Mouse (Mus musculus): Measurements from ENCODE around the gene Ephb2. TPM values are rescaled to one million over a fixed set of nuclear protein-coding genes. Genes with fewer than 3 reads are reported as not detected.
A peak's percentile ranks its signal among the peaks of the same experiment; 100 is the strongest.

Gene Ephb2
- total RNA-seq, 4 experiments from 2014 or later = 13.2 to 15.0 (median 14.0) TPM

DNA sequence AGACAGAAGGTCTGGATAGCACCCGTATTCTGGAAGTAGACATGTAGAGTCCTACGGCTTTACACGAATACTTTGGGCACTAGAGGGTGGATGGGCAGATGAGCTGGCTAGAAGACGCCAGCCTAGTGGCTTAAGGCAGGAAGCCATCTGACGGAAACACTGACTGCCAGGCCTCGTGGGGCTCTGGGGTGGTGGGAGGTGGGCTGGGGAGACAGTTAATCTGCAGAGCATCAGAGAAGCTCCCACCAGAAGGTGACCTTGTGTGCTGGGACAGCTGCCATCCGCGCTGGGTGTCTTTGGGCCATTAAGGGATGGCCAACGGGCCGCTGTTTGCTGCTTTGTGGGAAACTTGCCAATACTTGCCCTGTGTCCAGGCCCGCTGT, 183.3 kb downstream of the Ephb2 start:
- no peak for DNase-seq (ENCODE audit: low spot score in 2 of 2)

DNA sequence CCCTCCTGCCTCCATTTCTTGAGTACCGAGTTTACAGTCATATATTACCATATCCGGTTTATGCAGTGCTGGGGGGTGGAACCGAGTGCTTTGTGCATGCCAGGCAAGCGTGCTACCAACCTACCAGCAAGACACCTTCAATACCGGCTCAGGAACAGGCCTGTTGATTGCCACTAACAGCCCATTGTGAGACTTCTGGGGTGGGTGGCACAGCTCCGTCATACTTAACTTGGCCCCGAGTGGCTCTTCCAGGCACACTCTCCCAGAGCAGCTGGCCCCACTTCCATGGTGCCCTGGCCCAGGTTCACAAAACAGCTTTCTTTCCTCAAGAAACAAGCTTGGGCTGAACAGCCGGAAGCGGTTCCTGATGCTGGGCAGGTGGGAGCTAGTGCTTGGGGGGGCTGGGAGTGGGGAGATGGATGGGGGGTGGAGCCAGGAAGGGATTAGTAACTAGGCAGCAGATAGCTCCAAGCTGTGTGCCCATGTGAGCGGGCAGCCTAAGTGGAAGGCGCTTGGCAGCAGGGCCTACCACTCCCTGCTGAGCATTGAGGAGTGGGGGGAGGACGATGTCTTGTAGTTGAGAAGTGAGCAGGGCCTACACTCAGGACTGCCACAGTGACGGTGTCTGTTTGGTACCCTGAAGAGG, 183.8 kb downstream of the Ephb2 start:
- DNase-seq (ENCODE audit: low spot score in 2 of 2) = no peak

DNA sequence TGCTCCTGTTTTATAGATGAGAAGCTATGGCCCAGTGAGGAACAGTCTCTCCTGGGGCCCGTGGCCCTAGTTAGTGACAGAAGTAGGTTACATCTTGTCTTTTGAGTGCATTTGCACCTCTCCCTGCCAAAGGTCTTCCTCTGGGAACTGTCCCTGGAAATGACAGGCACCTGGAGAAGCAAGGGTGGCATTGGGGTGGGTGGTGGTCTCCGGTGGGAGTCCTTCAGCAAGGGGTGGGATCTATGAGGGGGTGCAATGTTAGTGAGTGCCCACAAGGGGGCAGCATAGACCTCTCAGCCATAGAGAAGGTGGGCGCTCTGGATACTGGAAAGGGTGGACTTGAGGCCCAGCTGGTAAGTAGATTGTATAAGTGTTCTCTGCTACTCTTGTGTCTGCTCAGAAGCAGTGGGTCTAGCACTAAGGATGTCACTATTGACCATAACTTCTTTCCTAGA, 184.4 kb downstream of the Ephb2 start:
- DNase-seq (ENCODE audit: low spot score in 2 of 2) = no peak

DNA sequence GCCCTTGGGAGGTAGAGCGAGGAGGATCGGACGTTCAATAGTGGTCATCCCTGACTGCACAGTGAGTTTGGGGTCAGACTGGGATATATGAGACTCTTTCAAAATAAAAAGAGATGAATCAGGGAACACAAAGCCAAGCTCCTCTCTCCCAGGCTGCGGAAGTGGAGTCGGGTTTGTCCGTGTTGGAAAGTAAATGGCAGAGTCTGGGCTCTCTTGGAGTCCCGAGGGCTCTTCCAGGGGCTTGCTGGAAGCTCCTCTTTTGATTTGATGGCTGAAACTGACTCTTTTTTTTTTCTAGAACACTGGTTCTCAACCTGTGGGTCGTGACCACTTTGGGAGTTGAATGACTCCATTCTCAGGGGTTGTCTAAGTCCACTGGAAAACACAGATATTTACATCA, 185.5 kb downstream of the Ephb2 start:
- DNase-seq (ENCODE audit: low spot score in 2 of 2) = no peak

DNA sequence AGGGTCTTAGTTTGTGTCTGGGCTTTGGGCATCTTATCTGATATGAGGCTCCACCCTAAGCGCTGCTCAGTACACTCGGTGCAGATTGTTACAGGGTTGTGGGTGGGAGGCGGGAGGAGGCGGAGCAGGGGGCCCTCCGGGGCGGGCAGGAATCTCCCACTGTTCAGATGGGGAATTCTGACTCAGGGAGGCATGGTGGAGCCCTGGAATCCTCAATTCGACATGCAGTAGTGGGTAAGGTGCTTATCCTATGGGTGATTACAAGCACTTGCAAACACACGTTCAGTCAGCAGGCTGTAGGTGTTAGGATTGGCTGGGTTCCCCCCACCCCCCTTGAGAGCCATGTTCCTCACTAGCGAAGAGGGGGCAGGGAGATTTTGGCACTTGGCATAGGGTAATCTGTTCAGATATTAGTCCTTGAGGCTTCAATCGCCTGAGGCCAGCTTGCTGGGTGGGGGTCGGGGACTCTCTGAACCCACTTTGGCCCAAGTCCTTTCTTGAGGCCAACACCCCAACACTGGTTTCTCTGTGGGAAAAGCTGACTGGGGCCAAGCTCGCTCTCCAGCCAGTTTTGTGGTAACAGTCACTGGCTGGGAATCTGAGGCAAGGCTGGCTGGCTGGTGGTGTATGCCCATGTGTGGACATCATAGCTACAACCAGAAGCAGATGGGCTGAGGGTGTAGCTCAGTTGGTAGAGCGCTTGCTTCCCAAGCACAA, 186.2 kb downstream of the Ephb2 start:
- no peak for DNase-seq (ENCODE audit: low spot score in 2 of 2)

DNA sequence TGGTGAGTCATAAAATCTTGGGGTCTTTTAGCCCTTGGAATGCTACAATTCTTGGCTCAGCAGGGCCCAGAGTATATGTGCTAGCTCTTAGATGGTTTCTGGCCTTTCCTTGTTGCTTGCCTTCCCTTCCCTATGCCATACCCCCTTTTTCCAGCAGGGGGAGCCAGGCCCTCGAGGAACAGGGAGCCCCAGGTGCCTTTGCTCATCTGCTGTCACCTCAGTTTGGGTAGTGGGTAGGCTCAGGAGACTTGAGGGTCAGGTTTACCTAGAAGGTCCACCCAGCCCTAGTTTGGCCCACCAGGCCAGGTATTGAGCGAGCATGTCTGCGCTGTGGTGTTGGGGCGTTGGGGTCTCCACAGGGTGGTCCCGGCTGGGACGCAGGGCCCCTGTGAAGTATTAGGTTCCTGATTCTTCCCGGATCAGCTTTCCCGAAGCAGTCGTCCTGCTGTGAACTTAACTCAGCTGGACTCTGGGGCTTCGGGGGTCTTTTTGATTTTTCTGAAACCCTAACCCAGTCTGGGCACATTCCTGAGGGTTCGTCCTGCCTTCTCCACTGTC, 186.8 kb downstream of the Ephb2 start:
- peak; percentile 47 to 89 for DNase-seq (ENCODE audit: low spot score in 2 of 2)

DNA sequence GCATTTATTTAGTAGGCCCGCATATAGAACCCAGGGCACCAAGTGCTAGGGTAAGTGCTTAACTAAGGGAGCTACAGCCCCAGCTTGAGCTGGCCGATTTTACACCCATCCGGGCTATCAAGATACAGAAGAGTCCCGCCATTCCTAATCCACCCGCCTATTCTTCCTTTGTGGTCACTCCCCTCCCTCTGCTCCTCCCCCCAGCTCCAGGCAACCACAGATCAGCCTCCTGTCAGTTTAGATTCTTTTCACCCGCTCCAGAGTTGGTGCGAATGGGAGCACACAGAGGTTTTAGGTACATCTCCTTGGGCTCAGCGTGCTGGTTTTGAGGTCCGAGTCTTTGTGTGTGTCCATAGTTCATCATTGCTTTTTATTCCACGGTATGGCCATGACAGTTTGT, 196.9 kb downstream of the Ephb2 start:
- no peak for DNase-seq (ENCODE audit: low spot score in 2 of 2)

DNA sequence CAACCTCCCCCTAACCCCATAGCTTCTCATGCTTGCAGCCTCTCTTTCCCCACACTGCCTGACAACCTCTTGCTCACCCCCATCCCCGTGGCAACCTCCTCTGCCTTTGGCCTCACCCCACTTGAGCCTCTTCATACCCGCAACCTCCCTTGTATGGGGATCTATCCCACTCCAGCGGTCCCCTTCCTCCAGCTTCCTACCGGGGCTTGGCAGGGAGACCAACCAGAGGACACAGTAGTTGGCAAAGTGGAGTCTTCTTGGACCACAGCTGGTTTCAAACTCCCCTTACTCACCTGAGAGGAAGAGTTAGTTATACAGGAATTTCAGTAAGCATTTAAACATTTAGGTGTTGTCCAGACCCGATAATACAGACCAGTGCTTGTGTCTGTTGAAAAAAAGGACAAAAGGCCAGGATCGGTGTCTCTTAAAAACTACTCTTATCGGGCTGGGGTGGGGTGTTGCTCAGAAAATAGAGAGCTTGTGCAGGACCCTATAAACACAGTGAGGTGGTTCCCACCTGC, 197.5 kb downstream of the Ephb2 start:
- no peak for DNase-seq (ENCODE audit: low spot score in 2 of 2)

DNA sequence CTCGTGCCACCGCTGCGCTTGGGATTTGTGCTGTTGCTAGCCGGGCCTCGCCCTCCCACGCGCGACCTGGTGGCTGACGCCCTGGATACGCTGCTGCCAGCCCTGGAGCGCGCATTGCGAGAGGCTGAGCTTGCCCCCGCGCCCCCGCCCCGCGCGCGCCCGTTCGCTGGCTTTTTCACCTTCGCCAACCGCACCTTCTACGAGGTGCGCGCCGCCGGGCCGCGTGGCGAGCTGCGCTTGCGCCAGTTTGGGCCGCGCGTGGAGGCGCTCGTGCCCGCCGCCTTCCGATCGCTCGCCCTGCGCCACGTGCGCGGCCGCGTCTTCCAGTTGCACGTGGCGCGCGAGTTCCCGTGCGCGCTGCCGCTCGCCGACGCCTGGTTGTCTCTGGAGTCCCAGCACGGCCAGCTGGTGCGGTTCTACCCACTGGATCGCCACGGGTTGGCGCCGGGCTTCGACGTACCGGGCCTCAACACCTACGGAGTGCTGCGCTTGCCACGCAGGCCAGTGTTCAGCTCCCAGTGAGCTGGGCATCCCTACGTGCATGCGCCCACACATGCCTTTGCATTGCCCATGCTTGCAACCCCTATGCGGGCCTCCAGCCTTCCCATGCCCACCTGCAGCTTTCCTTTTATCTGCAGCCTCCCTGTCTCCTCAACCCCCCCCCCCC, 198.1 kb downstream of the Ephb2 start:
- DNase-seq (ENCODE audit: low spot score in 2 of 2) = peak; percentile 51 to 84

DNA sequence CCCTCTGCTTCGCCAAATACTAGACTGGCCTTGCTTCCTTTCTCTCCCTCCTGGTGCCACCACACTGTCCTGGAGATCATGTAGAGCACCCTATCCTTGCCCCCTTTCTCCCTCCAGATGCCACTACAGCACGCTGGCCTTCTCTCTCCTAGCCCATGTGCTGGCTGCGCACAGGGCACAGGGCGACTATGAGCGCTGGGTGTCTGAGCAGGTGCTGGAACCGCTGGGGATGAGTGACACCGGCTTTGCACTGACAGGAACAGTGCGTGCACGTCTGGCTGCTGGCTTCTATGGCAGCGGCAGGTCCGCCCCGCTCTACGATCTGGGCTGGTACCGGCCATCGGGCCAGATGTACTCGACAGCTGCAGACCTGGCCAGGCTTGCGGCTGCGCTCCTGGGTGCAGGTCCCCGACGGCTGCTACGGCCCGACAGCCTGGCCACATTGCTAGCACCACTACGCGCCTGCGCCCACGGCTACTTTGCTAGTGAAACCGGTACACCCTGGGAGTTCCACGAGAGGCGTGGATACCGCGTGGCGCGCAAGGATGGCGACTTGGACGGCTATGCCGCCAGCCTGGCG, 198.7 kb downstream of the Ephb2 start:
- no peak for DNase-seq (ENCODE audit: low spot score in 2 of 2)

DNA sequence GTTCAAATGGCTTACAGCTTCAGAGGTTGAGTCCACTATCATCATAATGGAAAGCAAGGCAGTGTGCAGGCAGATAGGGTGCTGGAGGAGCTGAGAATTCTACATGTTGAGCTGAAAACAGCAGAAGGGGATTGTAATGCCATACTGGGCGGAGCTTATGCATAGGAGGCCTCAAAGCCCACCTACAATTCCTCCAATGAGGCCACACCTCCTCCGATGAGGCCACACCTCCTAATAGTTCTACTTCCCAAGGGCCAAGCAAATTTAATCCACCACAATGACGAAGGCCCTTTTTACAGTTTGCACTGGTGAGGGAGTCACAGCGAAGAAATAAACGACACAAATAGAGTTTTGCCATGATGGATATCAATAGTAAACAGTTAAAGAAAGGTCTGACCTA, 199.3 kb downstream of the Ephb2 start:
- no peak for DNase-seq (ENCODE audit: low spot score in 2 of 2)

DNA sequence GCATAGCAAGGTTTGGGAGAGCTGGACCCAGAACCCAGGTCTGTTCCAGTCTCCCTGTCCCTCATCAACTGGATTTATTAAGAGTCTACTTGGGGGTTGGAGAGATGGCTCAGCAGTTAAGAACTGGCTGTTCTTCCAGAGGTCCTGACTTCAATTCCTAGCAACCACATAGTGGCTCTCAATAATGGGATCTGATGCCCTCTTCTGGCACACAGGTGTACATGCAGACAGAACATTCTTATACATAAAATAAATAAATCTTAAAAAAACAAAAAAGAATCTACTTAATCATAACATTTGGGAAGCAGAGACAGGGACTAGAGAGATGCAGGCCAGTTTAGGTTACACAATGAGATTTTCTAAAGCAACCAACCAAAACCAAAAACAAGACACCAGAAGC, 199.8 kb downstream of the Ephb2 start:
- no peak for DNase-seq (ENCODE audit: low spot score in 2 of 2)

DNA sequence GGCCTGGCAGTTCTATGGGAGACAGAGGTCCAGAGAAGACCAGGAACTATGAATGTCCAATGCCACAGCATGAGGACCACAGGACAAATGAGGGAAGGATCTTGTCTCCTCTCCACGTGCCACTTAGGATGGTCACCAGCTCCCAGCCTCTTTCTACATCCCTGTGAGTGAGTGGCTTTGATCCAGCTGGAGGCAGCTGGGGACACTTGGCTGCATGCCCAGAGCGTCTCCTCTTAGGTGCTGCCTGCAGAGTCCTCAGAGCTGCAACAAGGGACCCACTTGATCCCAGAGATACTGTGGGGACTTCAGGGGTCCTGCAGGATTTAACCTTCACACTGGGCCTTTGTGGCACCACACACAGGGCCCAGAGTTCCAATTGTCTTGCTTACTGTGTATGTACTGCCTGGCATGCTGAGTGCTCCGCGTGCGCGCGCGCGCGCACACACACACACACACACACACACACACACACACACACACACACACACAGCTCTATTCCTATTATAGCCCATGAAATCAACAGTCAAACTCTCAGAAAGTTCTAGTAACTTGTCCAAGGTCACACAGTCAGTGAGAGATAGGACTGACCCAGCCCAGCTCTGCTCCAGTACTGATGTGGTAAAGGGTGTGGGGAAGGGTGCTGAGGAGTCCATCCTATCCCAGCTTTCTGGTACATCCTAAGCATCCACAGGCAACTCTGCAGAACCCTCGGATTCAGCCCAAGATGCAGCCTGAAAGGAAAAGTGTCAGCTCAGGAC, 204.4 kb downstream of the Ephb2 start:
- DNase-seq (ENCODE audit: low spot score in 2 of 2) = no peak

DNA sequence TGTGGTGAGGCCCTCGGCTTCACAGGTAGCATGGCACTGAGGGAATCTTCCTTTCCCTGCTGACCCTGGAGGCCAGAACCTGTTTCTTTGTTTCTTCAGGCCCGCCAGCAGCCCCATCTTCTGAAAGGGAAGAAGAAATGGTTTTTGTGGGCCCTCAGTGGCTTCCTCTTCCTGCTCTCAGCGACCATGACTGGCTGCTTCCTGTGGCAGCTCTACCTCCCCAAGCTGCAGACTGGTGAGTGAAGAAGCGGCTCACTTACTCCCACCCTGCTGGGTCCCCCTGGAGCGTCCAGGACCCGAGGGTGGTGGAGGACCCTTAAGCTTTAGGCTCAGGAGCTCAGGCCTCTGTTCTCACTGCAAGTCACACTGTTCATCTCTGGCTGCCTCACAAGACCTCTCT, 209.2 kb downstream of the Ephb2 start:
- DNase-seq (ENCODE audit: low spot score in 2 of 2) = no peak

DNA sequence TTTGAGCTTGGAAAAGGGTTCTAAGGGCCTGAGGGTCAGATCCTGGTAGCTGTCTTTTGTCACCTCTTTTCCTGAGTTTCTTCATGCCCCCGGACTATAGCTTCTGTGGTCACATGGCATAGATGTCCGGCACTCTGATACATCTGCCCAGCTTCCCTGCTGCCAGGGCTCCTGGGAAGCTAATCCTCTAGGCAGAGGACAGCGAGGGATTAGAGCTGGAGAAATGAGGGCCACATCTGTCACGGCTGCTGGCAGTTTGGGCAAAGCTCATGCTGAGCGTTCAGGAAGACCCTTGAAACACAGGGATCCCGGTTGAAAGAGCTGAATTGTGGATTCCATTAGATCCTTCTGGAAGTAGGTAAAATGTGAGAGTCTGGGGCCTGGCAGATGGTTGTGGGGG, 213.4 kb downstream of the Ephb2 start, which contains the start of gene Lactbl1:
Lactbl1 (plus strand) TSS at position 234 of the 400 bp plus-strand sequence.
- DNase-seq (ENCODE audit: low spot score in 2 of 2) = no peak

DNA sequence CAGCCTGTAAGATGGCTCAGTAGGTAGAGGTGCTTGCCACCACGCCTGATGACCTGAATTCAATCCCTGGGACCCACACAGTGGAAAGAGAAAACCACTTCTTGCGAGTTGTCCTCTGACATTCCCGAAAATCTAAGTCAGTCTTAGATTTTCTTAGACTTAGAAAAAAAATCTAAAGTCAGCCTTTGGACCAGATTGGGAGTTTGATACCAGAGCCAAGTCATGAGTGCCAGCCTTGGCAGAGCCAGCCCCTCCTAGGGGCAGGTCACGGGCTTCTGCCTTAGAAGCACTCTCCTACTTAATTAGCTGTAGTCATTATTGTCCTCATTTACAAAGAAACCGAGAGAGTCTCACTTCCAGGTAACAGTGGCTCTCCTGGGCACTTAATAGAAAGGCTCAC, 213.8 kb downstream of the Ephb2 start:
- no peak for DNase-seq (ENCODE audit: low spot score in 2 of 2)

DNA sequence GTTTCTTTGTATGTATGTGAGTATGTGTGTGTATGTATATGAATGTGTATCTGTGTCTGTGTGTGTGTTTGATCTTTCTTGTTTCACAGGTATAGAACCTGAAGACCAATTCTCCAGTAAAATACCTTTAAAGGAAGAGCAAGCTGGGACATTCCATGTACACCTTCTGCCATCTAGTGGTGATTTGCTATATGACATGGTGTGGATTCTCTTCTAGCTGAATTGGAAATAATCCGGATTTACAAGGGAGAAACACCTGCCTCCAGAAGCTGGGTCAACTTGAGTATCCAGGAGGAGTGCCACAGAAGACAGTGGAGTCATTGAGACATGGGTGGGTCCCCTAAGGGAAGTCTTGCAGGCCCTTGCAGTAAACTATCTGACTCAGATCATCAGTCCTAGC, 214.5 kb downstream of the Ephb2 start:
- DNase-seq (ENCODE audit: low spot score in 2 of 2) = no peak

DNA sequence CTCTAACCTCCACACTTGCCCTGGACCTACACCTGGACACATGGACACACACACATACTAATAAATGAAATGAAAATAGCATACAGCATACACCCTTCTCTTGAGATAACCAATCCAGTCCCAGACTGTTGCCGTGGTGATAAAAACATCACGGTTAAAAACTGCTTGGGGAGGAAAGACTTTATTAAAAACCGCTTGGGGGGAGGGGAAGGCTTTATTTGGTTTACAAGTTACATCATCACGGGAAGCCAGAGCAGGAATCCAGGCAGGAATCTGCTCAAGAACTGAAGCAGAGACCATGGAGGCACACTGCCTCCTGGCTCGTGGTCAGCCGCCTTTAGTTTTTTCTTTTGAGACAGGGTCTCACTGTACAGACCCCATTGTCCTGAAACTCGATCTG, 222.1 kb downstream of the Ephb2 start:
- DNase-seq (ENCODE audit: low spot score in 2 of 2) = no peak

DNA sequence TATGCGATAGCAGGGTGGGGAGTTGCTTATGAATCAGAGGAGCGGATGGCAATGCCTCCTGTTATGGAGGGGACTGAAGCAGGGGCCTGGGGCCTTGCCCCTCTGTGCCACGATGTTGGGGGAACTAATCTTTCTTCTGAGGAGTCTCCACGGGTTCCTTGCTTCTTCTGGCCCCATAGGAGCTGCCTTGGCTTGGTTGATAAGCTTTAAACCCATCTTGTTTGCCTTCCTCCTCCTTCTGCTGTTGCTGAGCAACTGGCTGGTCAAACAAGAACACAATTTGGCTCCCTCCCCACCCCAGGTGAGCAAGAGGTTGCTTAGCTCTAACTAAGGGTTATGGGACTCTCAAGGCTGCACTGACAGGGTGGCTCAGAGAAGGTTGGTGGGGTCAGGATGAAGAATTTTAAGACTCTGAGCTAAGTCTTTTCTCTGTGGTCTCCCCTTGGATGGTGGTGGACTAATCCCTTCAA, 225.4 kb downstream of the Ephb2 start, which contains the start of gene Tex46:
Tex46 (plus strand) TSS at position 51 of the 470 bp plus-strand sequence.
- no peak for DNase-seq (ENCODE audit: low spot score in 2 of 2)

DNA sequence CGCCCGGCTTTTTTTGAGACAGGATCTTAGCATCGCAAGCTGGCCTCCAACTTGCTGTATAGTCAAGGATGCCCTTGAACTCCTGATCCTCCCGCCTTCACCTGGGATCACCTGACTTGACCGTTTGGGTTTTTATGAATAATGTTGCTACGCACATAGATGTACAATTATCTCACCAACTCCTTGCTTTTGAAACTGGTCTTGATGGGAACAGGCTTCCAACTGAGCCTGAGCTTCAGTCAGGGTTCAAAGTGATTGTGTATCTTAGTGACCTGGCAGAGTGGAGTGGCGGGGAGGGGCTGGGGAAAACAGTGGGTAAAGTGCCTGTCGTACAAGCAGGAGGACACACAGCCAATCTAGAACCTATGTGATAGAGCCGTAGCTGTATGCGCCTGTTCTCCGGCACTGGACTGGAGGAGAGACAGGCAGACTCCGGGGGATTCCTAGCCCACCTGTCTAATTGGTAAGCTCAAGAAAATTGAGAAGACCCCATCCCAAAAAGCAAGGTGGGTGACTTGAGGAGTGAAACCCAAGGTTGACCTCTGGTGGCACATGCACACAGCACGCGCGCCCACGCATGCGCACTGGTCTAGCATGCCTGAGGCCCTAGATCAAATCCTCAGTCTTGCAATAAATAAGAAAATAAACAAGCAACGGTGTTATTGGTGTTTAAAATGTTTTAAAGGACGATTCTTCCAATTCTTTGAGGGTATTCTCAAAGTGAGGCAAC, 229.9 kb downstream of the Ephb2 start:
- DNase-seq (ENCODE audit: low spot score in 2 of 2) = no peak

All from left cerebral cortex, adult 8-10 months (tissue).